Mouse (Mus musculus): ENCODE measurements around the gene Adssl1.

GRCm38 (mm10) chr12:112630796-112631195 lies 11.0 kb downstream of the Adssl1 start:
- TF ChIP-seq CTCF (IDR thresholded peaks at IDR 0.05; ENCODE audit: low read depth) (no peak), EP300 (IDR thresholded peaks at IDR 0.05; ENCODE audit: low read depth) (no peak)
